Mouse (Mus musculus) liver, embryonic 14.5 days (tissue): ENCODE results near the gene Dscam.

Experiments used
- CTCF ChIP-seq: IDR thresholded peaks from 2 replicates; pipeline ENCODE4 v1.5.1; 2016; ENCODE audit warnings: antibody characterized with exemption, low read depth, control low read depth
- EP300 ChIP-seq: IDR thresholded peaks from 2 replicates; pipeline ENCODE4 v1.6.1; 2016; ENCODE audit warnings: antibody characterized with exemption, low read depth

- TF ChIP-seq EP300 (no peak), CTCF (no peak)
Measured at GRCm38 (mm10) chr16:97002837-97003236, 167.7 kb downstream of the Dscam start.
